Mouse (Mus musculus) liver, postnatal 0 days (tissue): Measurements from ENCODE around the gene Fbxw2.
"Not testable (repeated sequence)": the region's sequence is repeated elsewhere in the genome, so short reads cannot be mapped to it uniquely, and the experiment has no call there.

ENCODE experiments used
- CTCF ChIP-seq: sonication (generic); IDR thresholded peaks from 2 replicates; pipeline ENCODE4 v1.5.1; 2016; ENCODE audit warnings: antibody characterized with exemption, low read depth
- EP300 ChIP-seq: IDR thresholded peaks from 2 replicates; pipeline ENCODE4 v1.6.1; 2016; ENCODE audit warnings: antibody characterized with exemption, low read depth, mild to moderate bottlenecking

- TF ChIP-seq CTCF, EP300: not testable (repeated sequence)
Observed at GRCm38 (mm10) chr2:34815893-34816292, 10.2 kb downstream of the Fbxw2 start.
